Mouse (Mus musculus) kidney, embryonic 16.5 days (tissue): ENCODE measurements at regions not wholly inside any gene's neighbourhood (a gene's known extent, or its start where the extent isn't known, plus 50 kb on each side); places are given as distances from the start of the nearest gene placed in this dataset.

Source experiments
- ATAC-seq: fragments of 200-750 bp; cut with Nextera tagmentation; 2 replicates; pipeline ENCODE4 v1.8.0; 2017; ENCODE audit warnings: moderate TSS enrichment; ENCODE audit not compliant: low FRiP score, low TSS enrichment
- H3K27ac ChIP-seq: fragments of 300-500 bp; sonication (generic); 2 replicates; pipeline ENCODE4 v1.5.1; 2014; ENCODE audit warnings: low read length
- H3K27me3 ChIP-seq: fragments of 300-500 bp; sonication (generic); 2 replicates; pipeline ENCODE4 v1.6.1; 2014; ENCODE audit warnings: low read length, control low read depth, mixed read lengths; ENCODE audit not compliant: insufficient read depth
- H3K36me3 ChIP-seq: fragments of 300-500 bp; sonication (generic); 2 replicates; pipeline ENCODE4 v1.6.1; 2014; ENCODE audit warnings: low read length, control low read depth, mixed read lengths; ENCODE audit not compliant: insufficient read depth
- H3K4me1 ChIP-seq: fragments of 300-500 bp; sonication (generic); 2 replicates; pipeline ENCODE4 v1.6.1; 2014; ENCODE audit warnings: low read length, control low read depth, mixed read lengths; ENCODE audit not compliant: insufficient read depth
- H3K4me2 ChIP-seq: fragments of 300-500 bp; sonication (generic); replicated peaks from 2 replicates; pipeline ENCODE4 v1.6.1; 2014; ENCODE audit warnings: low read depth, low read length
- H3K4me3 ChIP-seq: fragments of 300-500 bp; sonication (generic); 2 replicates; pipeline ENCODE4 v1.5.1; 2014; ENCODE audit warnings: mild to moderate bottlenecking, low read length
- H3K9ac ChIP-seq: fragments of 300-500 bp; sonication (generic); replicated peaks from 2 replicates; pipeline ENCODE4 v1.6.1; 2014; ENCODE audit warnings: low read length
- H3K9me3 ChIP-seq: fragments of 300-500 bp; sonication (generic); 2 replicates; pipeline ENCODE4 v1.6.1; 2016; ENCODE audit warnings: low read length, control low read depth
- WGBS: fragments of 180-500 bp; shearing (Covaris S2); extraction: QIAGEN DNeasy Blood & Tissue Kit; methylation state at CpG from one replicate; pipeline ENCODE4 v1.1.7; 2014; 5-methylcytosine and 5-hydroxymethylcytosine counted together

- no peak overlapping the region for H3K4me3 ChIP-seq
- WGBS = 82% methylated on average over 6 of the region's 6 CpGs
- H3K36me3 ChIP-seq = no peaks in the 10 kb centered on the region
- H3K4me2 ChIP-seq = no peak overlapping the region
- ATAC-seq = no peak
- no peak overlapping the region for H3K27ac ChIP-seq
- H3K4me1 ChIP-seq = peaks cover 6% of the 10 kb centered on the region
- no peaks in the 10 kb centered on the region for H3K9me3 ChIP-seq
- H3K9ac ChIP-seq = no peak overlapping the region
- no peaks in the 10 kb centered on the region for H3K27me3 ChIP-seq
These were observed 168.1 kb upstream of the Nectin1 start for GRCm38 (mm10) chr9:43575659-43576058.

DNA sequence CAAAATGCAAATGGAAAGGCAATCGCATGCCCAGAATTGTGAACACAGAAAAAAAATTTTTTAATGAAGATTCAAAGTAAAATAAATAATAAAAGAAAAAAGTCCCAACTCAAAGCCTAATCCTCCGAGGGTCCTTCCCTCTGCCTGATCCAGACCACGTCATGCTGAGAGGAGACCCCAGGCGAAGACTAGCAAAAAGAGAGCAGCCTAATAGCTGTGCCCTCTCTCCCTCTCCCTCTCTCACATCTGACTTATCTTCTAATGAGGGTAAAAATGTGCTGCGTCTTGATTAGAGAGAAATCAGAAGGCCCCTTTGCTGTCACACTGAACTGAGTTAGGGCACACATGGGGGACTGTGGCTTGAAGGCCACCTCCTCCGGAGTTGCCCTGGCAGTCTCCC, 163.1 kb upstream of the Nectin1 start:
- no peak for ATAC-seq
- H3K9me3 ChIP-seq = no peaks in the 10 kb centered on the region
- H3K4me1 ChIP-seq = peaks cover 6% of the 10 kb centered on the region
- H3K27me3 ChIP-seq = no peaks in the 10 kb centered on the region
- no peaks in the 10 kb centered on the region for H3K36me3 ChIP-seq
- H3K4me3 ChIP-seq = no peak overlapping the region
- 54% methylated on average over 6 of the region's 6 CpGs for WGBS
- H3K27ac ChIP-seq = no peak overlapping the region
- H3K9ac ChIP-seq = no peak overlapping the region
- H3K4me2 ChIP-seq = no peak overlapping the region

DNA sequence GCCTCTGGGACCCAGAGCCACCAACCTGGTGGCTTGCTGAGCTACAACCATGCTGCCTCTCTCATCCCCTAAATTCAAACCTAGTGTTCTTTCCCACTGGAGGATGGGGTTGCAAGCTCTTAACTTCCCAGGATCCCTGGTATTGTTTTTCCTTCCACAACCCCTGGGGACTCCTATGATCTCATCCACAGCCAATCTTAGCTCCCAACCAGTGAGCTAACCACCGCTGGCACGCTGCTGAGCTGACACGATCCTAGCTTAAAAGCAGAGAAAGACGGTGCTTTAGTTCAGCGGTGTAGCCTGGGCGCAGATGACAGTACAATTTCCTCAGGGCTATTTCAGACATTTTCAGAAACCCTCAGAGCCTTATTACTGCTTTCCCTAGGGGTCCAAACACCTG, 158.2 kb upstream of the Nectin1 start:
- H3K27ac ChIP-seq = no peak overlapping the region
- no peaks in the 10 kb centered on the region for H3K4me1 ChIP-seq
- H3K4me2 ChIP-seq = no peak overlapping the region
- 74% methylated on average over 6 of the region's 6 CpGs for whole genome bisulfite sequencing
- H3K9me3 ChIP-seq = no peaks in the 10 kb centered on the region
- no peak overlapping the region for H3K4me3 ChIP-seq
- H3K36me3 ChIP-seq = no peaks in the 10 kb centered on the region
- no peak for ATAC-seq
- H3K27me3 ChIP-seq = no peaks in the 10 kb centered on the region
- no peak overlapping the region for H3K9ac ChIP-seq

- H3K27me3 ChIP-seq = no peaks in the 10 kb centered on the region
- no peak overlapping the region for H3K9ac ChIP-seq
- H3K4me2 ChIP-seq = no peak overlapping the region
- no peaks in the 10 kb centered on the region for H3K4me1 ChIP-seq
- H3K9me3 ChIP-seq = no peaks in the 10 kb centered on the region
- no peaks in the 10 kb centered on the region for H3K36me3 ChIP-seq
- H3K4me3 ChIP-seq = no peak overlapping the region
- WGBS = 70% methylated on average over 6 of the region's 6 CpGs
- no peak overlapping the region for H3K27ac ChIP-seq
- no peak for ATAC-seq
These were observed 150.5 kb upstream of the Nectin1 start for GRCm38 (mm10) chr9:43593236-43593635.

DNA sequence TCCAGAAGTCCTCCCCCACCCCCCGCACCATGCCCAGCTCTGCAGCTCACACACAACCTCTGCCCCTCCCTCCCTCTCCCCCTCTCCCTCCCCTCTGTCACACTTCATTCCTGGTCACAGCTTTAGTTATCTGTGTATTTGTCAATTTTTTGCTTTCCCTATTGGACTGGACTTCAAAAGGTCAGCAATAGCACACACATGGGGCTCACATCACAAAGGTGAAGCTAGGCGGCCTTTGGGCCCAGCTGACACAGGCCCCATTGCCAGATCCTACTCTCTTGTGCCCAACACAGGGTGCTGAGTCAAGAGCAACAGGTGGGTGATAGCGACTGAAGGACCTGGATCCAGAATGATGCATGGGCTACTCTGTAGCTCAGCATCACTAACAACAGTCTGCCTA, 149.0 kb upstream of the Nectin1 start:
- Histone ChIP-seq H3K27ac (no peak overlapping the region), H3K9ac (no peak overlapping the region), H3K36me3 (no peaks in the 10 kb centered on the region), H3K27me3 (no peaks in the 10 kb centered on the region), H3K4me2 (no peak overlapping the region), H3K4me3 (no peak overlapping the region), H3K4me1 (no peaks in the 10 kb centered on the region), H3K9me3 (no peaks in the 10 kb centered on the region)
- ATAC-seq = no peak
- 85% methylated on average over 3 of the region's 3 CpGs for WGBS

GRCm38 (mm10) chr9:43595461-43595860, 148.3 kb upstream of the Nectin1 start:
- no peaks in the 10 kb centered on the region for H3K4me1 ChIP-seq
- no peak overlapping the region for H3K4me3 ChIP-seq
- no peaks in the 10 kb centered on the region for H3K27me3 ChIP-seq
- no peak overlapping the region for H3K27ac ChIP-seq
- H3K9ac ChIP-seq = no peak overlapping the region
- H3K4me2 ChIP-seq = no peak overlapping the region
- H3K9me3 ChIP-seq = no peaks in the 10 kb centered on the region
- ATAC-seq = no peak
- no peaks in the 10 kb centered on the region for H3K36me3 ChIP-seq
- WGBS = 73% methylated on average over 4 of the region's 4 CpGs

DNA sequence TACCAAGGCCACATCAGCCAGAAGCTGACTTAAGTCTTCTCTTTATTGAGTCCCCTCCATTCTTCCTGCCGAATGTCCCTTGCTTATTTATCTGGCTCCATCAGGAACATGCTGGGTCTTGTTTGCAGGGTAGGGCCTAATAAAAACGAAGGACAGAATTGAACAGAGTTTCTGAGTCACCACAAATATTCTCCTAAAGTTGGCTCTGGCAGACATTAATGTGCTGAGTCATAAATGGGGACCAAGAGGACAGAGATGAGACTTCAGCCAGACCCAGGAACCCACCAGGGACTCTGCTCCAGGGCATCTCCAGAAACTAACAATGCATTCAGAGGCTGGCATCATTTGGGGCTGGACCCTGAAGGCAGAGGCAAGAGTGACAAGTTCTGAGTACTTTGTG, 143.4 kb upstream of the Nectin1 start:
- no peaks in the 10 kb centered on the region for H3K9me3 ChIP-seq
- H3K4me1 ChIP-seq = no peaks in the 10 kb centered on the region
- no peak overlapping the region for H3K4me2 ChIP-seq
- H3K36me3 ChIP-seq = no peaks in the 10 kb centered on the region
- no peak overlapping the region for H3K27ac ChIP-seq
- no peak overlapping the region for H3K9ac ChIP-seq
- H3K4me3 ChIP-seq = no peak overlapping the region
- no peaks in the 10 kb centered on the region for H3K27me3 ChIP-seq
- WGBS = 60% methylated on average over 2 of the region's 2 CpGs
- no peak for ATAC-seq

DNA sequence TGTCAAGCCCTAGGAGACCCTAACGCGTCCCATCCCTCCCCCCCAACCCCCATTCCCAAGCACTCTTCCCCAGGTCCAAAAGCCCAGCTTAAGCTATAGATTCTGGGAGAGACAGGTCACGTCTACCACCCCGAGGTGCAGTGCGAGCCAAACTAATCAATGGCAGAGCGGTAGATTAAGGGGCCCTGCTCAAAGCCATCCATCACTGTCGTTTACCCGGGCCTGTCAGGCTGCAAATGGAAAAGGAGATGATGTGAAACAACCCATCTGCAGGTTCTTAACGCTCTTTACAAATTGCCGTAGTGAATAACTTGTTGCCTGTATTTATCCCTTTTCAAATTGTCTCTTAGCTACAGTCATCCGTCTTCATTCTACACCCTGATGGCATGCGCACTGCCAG, 126.2 kb upstream of the Nectin1 start:
- Histone ChIP-seq H3K4me3 (no peak overlapping the region), H3K4me1 (no peaks in the 10 kb centered on the region), H3K9ac (no peak overlapping the region), H3K36me3 (no peaks in the 10 kb centered on the region), H3K4me2 (no peak overlapping the region), H3K27me3 (0 out of 2 replicates have a peak, but pooled peaks cover 4% of the 10 kb centered on the region), H3K27ac (no peak overlapping the region), H3K9me3 (no peaks in the 10 kb centered on the region)
- no peak for ATAC-seq
- 20% methylated on average over 12 of the region's 12 CpGs for whole genome bisulfite sequencing

DNA sequence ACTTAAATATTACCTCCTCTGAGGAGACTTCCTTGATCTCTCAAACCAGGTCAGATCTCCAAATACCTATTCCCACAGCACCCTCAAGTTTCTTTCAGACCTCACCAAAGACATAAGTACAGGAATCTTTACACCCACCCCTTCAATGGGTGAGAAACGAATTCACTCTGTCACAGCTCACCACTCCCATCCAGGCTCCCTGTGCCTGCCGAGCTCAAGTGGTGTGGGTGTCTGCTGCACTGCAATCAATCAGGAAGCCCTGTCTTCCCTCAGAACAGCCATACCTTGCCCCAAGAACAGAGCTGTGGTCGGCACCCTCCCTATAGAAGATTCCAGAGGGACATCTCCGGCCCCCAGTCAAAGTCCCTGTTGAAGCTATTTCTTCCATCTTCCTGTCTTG, 116.2 kb upstream of the Nectin1 start:
- WGBS = 38% methylated on average over 4 of the region's 4 CpGs
- no peak for ATAC-seq

DNA sequence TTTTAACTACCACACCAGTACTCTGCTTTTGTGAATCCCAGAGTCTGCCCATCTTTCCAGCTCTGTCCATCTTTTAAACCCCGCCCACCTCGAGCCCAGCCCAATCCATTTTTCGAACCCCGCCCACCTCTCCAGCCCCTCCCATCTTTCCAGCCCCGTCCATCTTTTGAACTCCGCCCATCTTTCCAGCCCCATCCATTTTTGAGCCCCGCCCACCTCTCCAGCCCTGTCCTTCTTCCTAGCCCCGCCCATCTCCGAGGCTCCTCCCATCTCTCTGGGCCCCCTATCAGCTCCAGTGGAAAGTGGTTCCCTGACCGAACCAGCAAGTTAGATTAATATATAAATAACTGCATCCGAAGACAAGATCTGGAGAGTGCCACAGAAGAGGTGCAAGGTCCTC, 115.0 kb upstream of the Nectin1 start:
- Histone ChIP-seq H3K4me3 (no peak overlapping the region), H3K4me1 (no peaks in the 10 kb centered on the region), H3K36me3 (no peaks in the 10 kb centered on the region), H3K27ac (no peak overlapping the region), H3K27me3 (no peaks in the 10 kb centered on the region), H3K4me2 (no peak overlapping the region), H3K9me3 (no peaks in the 10 kb centered on the region), H3K9ac (no peak overlapping the region)
- 34% methylated on average over 11 of the region's 11 CpGs for WGBS
- ATAC-seq = no peak

More for the DNA sequence above, 116.2 kb upstream of the Nectin1 start:
- no peaks in the 10 kb centered on the region for H3K4me1 ChIP-seq
- no peaks in the 10 kb centered on the region for H3K27me3 ChIP-seq
- H3K4me2 ChIP-seq = no peak overlapping the region
- no peak overlapping the region for H3K4me3 ChIP-seq
- no peaks in the 10 kb centered on the region for H3K36me3 ChIP-seq
- H3K9me3 ChIP-seq = no peaks in the 10 kb centered on the region
- H3K9ac ChIP-seq = no peak overlapping the region
- no peak overlapping the region for H3K27ac ChIP-seq
